Mouse (Mus musculus) heart, postnatal 36 days (tissue): ENCODE measurements around the gene Gstp2. TPM values are rescaled to one million over a fixed set of nuclear protein-coding genes. Genes with fewer than 3 reads are reported as not detected.
A peak's percentile ranks its signal among the peaks of the same experiment; 100 is the strongest.
"Not testable (repeated sequence)": the region's sequence is repeated elsewhere in the genome, so short reads cannot be mapped to it uniquely, and the experiment has no call there.

Experiments used
- DNase-seq, 2 experiments: peaks; one replicate each; pipeline ENCODE4 v3.0.0; 2021 to 2022
- intact Hi-C: fragments of 180-260 bp; cut with DNase I; formaldehyde crosslinking; loops from one replicate; pipeline ENCODE4 v1.15.1; 2025
- total RNA-seq, 2 experiments: library from RNA; stranded (reverse); gene quantifications; 2 replicates each; pipeline ENCODE4 v1.2.3; 2021

The Gstp2 gene
- total RNA-seq, 2 experiments from 2014 or later, result 120 to 124 TPM

- no peak for DNase-seq
- intact Hi-C loops, result loop anchor here (2.0 kb wide), 1 partner anchor 176 kb away; no protein-coding TSS in a partner anchor
These were observed 6.8 kb upstream of the Gstp2 start for GRCm38 (mm10) chr19:4052516-4053030.

- intact Hi-C loops, result loop anchor here (2.0 kb wide), 1 partner anchor 177 kb away; no protein-coding TSS in a partner anchor
- peak; percentile 72 to 83 for DNase-seq
These were observed 6.1 kb upstream of the Gstp2 start for GRCm38 (mm10) chr19:4051741-4052515.

- DNase-seq, result no peak
- intact Hi-C loops, result no loop called here
These were observed 5.2 kb upstream of the Gstp2 start for GRCm38 (mm10) chr19:4051016-4051415.

GRCm38 (mm10) chr19:4049069-4049468, 3.2 kb upstream of the Gstp2 start:
- intact Hi-C loops, DNase-seq: not testable (repeated sequence)

GRCm38 (mm10) chr19:4047859-4048258, 2.0 kb upstream of the Gstp2 start:
- intact Hi-C loops, result loop anchor here (1.0 kb wide), 1 partner anchor 29 kb away; no protein-coding TSS in a partner anchor
- peak; percentile 79 to 87 for DNase-seq

GRCm38 (mm10) chr19:4046866-4047254, 1.0 kb upstream of the Gstp2 start:
- intact Hi-C loops, result no loop called here

GRCm38 (mm10) chr19:4044109-4044508, 1.7 kb downstream of the Gstp2 start:
- DNase-seq, intact Hi-C loops: not testable (repeated sequence)

More at GRCm38 (mm10) chr19:4046866-4047254, 1.0 kb upstream of the Gstp2 start:
- DNase-seq, result no peak

GRCm38 (mm10) chr19:4042124-4042523, 3.7 kb downstream of the Gstp2 start:
- peak in 1 of 2 experiments; percentile 43 for DNase-seq
- intact Hi-C loops, result no loop called here

GRCm38 (mm10) chr19:4041500-4041899, 4.3 kb downstream of the Gstp2 start:
- intact Hi-C loops, result not testable (repeated sequence)

GRCm38 (mm10) chr19:4040941-4041340, 4.9 kb downstream of the Gstp2 start:
- intact Hi-C loops, DNase-seq: not testable (repeated sequence)

More at GRCm38 (mm10) chr19:4041500-4041899, 4.3 kb downstream of the Gstp2 start:
- DNase-seq, result not testable (repeated sequence)

GRCm38 (mm10) chr19:4037788-4038232, 8.0 kb downstream of the Gstp2 start, which contains the start of gene Gstp1:
Gstp1 (minus strand) TSS chr19:4037985.
- DNase-seq, result peak; percentile 91 to 92
- intact Hi-C loops, result no loop called here

- intact Hi-C loops, DNase-seq: not testable (repeated sequence)
These were observed 8.6 kb downstream of the Gstp2 start for GRCm38 (mm10) chr19:4037154-4037787.

- intact Hi-C loops, result no loop called here
- DNase-seq, result no peak
These were observed 9.3 kb downstream of the Gstp2 start for GRCm38 (mm10) chr19:4036327-4037045.

- DNase-seq, result no peak
- intact Hi-C loops, result no loop called here
These were observed 12.1 kb downstream of the Gstp2 start for GRCm38 (mm10) chr19:4033742-4034141.

- DNase-seq, result no peak
- intact Hi-C loops, result no loop called here
These were observed 12.5 kb downstream of the Gstp2 start for GRCm38 (mm10) chr19:4033298-4033697.

GRCm38 (mm10) chr19:4032668-4033067, 13.2 kb downstream of the Gstp2 start:
- no peak for DNase-seq
- intact Hi-C loops, result no loop called here

GRCm38 (mm10) chr19:4027576-4027975, 18.2 kb downstream of the Gstp2 start:
- intact Hi-C loops, result no loop called here
- no peak for DNase-seq

- no peak for DNase-seq
- intact Hi-C loops, result no loop called here
These were observed 22.6 kb downstream of the Gstp2 start for GRCm38 (mm10) chr19:4023185-4023584.

- DNase-seq, result peak; percentile 79 to 83
- intact Hi-C loops, result loop anchor here (1.0 to 2.0 kb wide), 2 partner anchors 29 to 210 kb away; no protein-coding TSS in a partner anchor
These were observed 26.9 kb downstream of the Gstp2 start for GRCm38 (mm10) chr19:4018743-4019583.
